Mouse (Mus musculus): ENCODE measurements around the gene Cd247. TPM values are rescaled to one million over a fixed set of nuclear protein-coding genes. Genes with fewer than 3 reads are reported as not detected.

Gene Cd247
- polyA plus RNA-seq, 1 experiment from 2014 or later = 0.13 TPM

- H3K4me2 ChIP-seq (ENCODE audit: low read depth, low read length) = peak overlapping the region; percentile 47
- H3K9ac ChIP-seq (replicated peaks) = no peak overlapping the region
- 58% methylated on average over 9 of the region's 9 CpGs for WGBS (ENCODE audit: insufficient replicate concordance)
- H3K4me3 ChIP-seq (ENCODE audit: low read depth, low read length) = no peak overlapping the region
- peaks cover 48% of the 10 kb centered on the region for H3K4me1 ChIP-seq (ENCODE audit: insufficient read depth)
- TF ChIP-seq CTCF (IDR thresholded peaks at IDR 0.05; ENCODE audit: low read depth) = no peak
- no peak for TF ChIP-seq EP300 (IDR thresholded peaks at IDR 0.05; ENCODE audit: low read depth)
- H3K36me3 ChIP-seq (replicated peaks; ENCODE audit: insufficient read depth, low read length) = peaks cover 57% of the 10 kb centered on the region
- no peak for DNase-seq
- no peak for ATAC-seq
- H3K9me3 ChIP-seq (ENCODE audit: low read length) = no peaks in the 10 kb centered on the region
- H3K27me3 ChIP-seq (ENCODE audit: insufficient read depth, low read length) = no peaks in the 10 kb centered on the region
- H3K27ac ChIP-seq (ENCODE audit: low read depth) = no peak overlapping the region
Measured at GRCm38 (mm10) chr1:165771998-165772397, 16.5 kb upstream of the Cd247 start.

GRCm38 (mm10) chr1:165775518-165776294 is 12.8 kb upstream of the Cd247 start:
- no peak for TF ChIP-seq EP300 (IDR thresholded peaks at IDR 0.05; ENCODE audit: low read depth)
- TF ChIP-seq CTCF (IDR thresholded peaks at IDR 0.05; ENCODE audit: low read depth) = peak; percentile 82
- DNase-seq (peak; percentile 50), ATAC-seq (no peak)
- H3K4me2 ChIP-seq (ENCODE audit: low read depth, low read length) = peak overlapping the region; percentile 53
- no peak overlapping the region for H3K27ac ChIP-seq (ENCODE audit: low read depth)
- H3K4me3 ChIP-seq (ENCODE audit: low read depth, low read length) = no peak overlapping the region
- H3K36me3 ChIP-seq (replicated peaks; ENCODE audit: insufficient read depth, low read length) = peaks cover 44% of the 10 kb centered on the region
- 43% methylated on average over 19 of the region's 19 CpGs for WGBS (ENCODE audit: insufficient replicate concordance)
- H3K9ac ChIP-seq (replicated peaks) = no peak overlapping the region
- H3K9me3 ChIP-seq (ENCODE audit: low read length) = no peaks in the 10 kb centered on the region
- no peaks in the 10 kb centered on the region for H3K27me3 ChIP-seq (ENCODE audit: insufficient read depth, low read length)
- peaks cover 25% of the 10 kb centered on the region for H3K4me1 ChIP-seq (ENCODE audit: insufficient read depth)

GRCm38 (mm10) chr1:165779954-165780585 is 8.4 kb upstream of the Cd247 start:
- H3K4me2 ChIP-seq (ENCODE audit: low read depth, low read length) = peak overlapping the region; percentile 89
- peak overlapping the region; percentile 50 for H3K4me3 ChIP-seq (ENCODE audit: low read depth, low read length)
- peak; percentile 63 for TF ChIP-seq CTCF (IDR thresholded peaks at IDR 0.05; ENCODE audit: low read depth)
- TF ChIP-seq EP300 (IDR thresholded peaks at IDR 0.05; ENCODE audit: low read depth) = no peak
- H3K27me3 ChIP-seq (ENCODE audit: insufficient read depth, low read length) = 0 out of 2 replicates have a peak, but pooled peaks cover 3% of the 10 kb centered on the region
- H3K4me1 ChIP-seq (ENCODE audit: insufficient read depth) = peaks cover 12% of the 10 kb centered on the region
- 0 out of 2 replicates have a peak overlapping the region, but pooled peaks have one; percentile 11 for H3K27ac ChIP-seq (ENCODE audit: low read depth)
- 3% methylated on average over 13 of the region's 13 CpGs for WGBS (ENCODE audit: insufficient replicate concordance)
- peak overlapping the region; percentile 51; the same call in 1 of the 2 replicates for H3K9ac ChIP-seq (replicated peaks)
- peak; percentile 69 for ATAC-seq
- DNase-seq = no peak
- no peaks in the 10 kb centered on the region for H3K9me3 ChIP-seq (ENCODE audit: low read length)
- peaks cover 3% of the 10 kb centered on the region for H3K36me3 ChIP-seq (replicated peaks; ENCODE audit: insufficient read depth, low read length)

GRCm38 (mm10) chr1:165780586-165781111 is 7.8 kb upstream of the Cd247 start:
- no peaks in the 10 kb centered on the region for H3K9me3 ChIP-seq (ENCODE audit: low read length)
- DNase-seq (peak; percentile 53), ATAC-seq (peak; percentile 63)
- H3K27ac ChIP-seq (ENCODE audit: low read depth) = 0 out of 2 replicates have a peak overlapping the region, but pooled peaks have one; percentile 11
- no peaks in the 10 kb centered on the region for H3K36me3 ChIP-seq (replicated peaks; ENCODE audit: insufficient read depth, low read length)
- peak overlapping the region; percentile 89 for H3K4me2 ChIP-seq (ENCODE audit: low read depth, low read length)
- H3K4me3 ChIP-seq (ENCODE audit: low read depth, low read length) = peak overlapping the region; percentile 50
- H3K27me3 ChIP-seq (ENCODE audit: insufficient read depth, low read length) = 0 out of 2 replicates have a peak, but pooled peaks cover 3% of the 10 kb centered on the region
- H3K4me1 ChIP-seq (ENCODE audit: insufficient read depth) = peaks cover 12% of the 10 kb centered on the region
- peak overlapping the region; percentile 51; the same call in 1 of the 2 replicates for H3K9ac ChIP-seq (replicated peaks)
- peak; percentile 91 for TF ChIP-seq CTCF (IDR thresholded peaks at IDR 0.05; ENCODE audit: low read depth)
- TF ChIP-seq EP300 (IDR thresholded peaks at IDR 0.05; ENCODE audit: low read depth) = no peak
- WGBS (ENCODE audit: insufficient replicate concordance) = 8% methylated on average over 20 of the region's 20 CpGs

- Histone ChIP-seq H3K36me3 (replicated peaks; ENCODE audit: insufficient read depth, low read length) (no peaks in the 10 kb centered on the region), H3K27me3 (ENCODE audit: insufficient read depth, low read length) (0 out of 2 replicates have a peak, but pooled peaks cover 3% of the 10 kb centered on the region), H3K4me1 (ENCODE audit: insufficient read depth) (peaks cover 7% of the 10 kb centered on the region), H3K4me3 (ENCODE audit: low read depth, low read length) (no peak overlapping the region), H3K27ac (ENCODE audit: low read depth) (no peak overlapping the region), H3K4me2 (ENCODE audit: low read depth, low read length) (no peak overlapping the region), H3K9me3 (ENCODE audit: low read length) (no peaks in the 10 kb centered on the region), H3K9ac (replicated peaks) (no peak overlapping the region)
- ATAC-seq (no peak), DNase-seq (no peak)
- TF ChIP-seq EP300 (IDR thresholded peaks at IDR 0.05; ENCODE audit: low read depth) (no peak), CTCF (IDR thresholded peaks at IDR 0.05; ENCODE audit: low read depth) (no peak)
- 54% methylated on average over 9 of the region's 9 CpGs for WGBS (ENCODE audit: insufficient replicate concordance)
Measured at GRCm38 (mm10) chr1:165781426-165781825, 7.1 kb upstream of the Cd247 start.

DNA sequence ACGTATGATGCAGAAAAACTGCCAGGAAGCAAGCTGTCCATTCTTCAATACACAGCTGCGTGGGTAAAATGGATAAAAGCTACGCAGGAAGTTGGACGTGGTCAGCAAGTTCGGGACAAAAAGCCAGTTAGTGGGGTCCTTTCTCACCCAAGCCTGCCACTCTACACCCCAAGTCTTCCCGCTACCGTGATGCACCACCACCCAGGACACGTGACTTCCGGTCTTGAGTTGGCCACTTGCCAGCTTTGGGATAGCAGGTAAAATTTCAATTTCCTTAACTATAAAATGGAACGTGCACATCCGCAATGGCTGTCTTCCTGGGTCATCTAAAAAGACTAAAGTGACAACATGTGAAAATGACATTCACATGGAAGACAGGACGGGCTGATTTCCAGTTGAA is 6.6 kb upstream of the Cd247 start:
- ATAC-seq (no peak), DNase-seq (no peak)
- Histone ChIP-seq H3K4me2 (ENCODE audit: low read depth, low read length) (no peak overlapping the region), H3K9ac (replicated peaks) (no peak overlapping the region), H3K27ac (ENCODE audit: low read depth) (no peak overlapping the region), H3K9me3 (ENCODE audit: low read length) (no peaks in the 10 kb centered on the region), H3K4me1 (ENCODE audit: insufficient read depth) (peaks cover 7% of the 10 kb centered on the region), H3K36me3 (replicated peaks; ENCODE audit: insufficient read depth, low read length) (no peaks in the 10 kb centered on the region), H3K4me3 (ENCODE audit: low read depth, low read length) (no peak overlapping the region), H3K27me3 (ENCODE audit: insufficient read depth, low read length) (0 out of 2 replicates have a peak, but pooled peaks cover 3% of the 10 kb centered on the region)
- 78% methylated on average over 12 of the region's 12 CpGs for WGBS (ENCODE audit: insufficient replicate concordance)
- TF ChIP-seq CTCF (IDR thresholded peaks at IDR 0.05; ENCODE audit: low read depth) (no peak), EP300 (IDR thresholded peaks at IDR 0.05; ENCODE audit: low read depth) (no peak)

Measured in liver, postnatal 0 days (tissue).